Mouse (Mus musculus) liver, embryonic 14.5 days (tissue): ENCODE results near the gene Ybx1.

Source experiments
- CTCF ChIP-seq: IDR thresholded peaks from 2 replicates; pipeline ENCODE4 v1.5.1; 2016; ENCODE audit warnings: antibody characterized with exemption, low read depth, control low read depth
- EP300 ChIP-seq: IDR thresholded peaks from 2 replicates; pipeline ENCODE4 v1.6.1; 2016; ENCODE audit warnings: antibody characterized with exemption, low read depth

- TF ChIP-seq CTCF (no peak), EP300 (no peak)
These were observed 49.8 kb downstream of the Ybx1 start for GRCm38 (mm10) chr4:119244468-119245240.
